Mouse (Mus musculus): ENCODE measurements around the gene Otop2.

DNA sequence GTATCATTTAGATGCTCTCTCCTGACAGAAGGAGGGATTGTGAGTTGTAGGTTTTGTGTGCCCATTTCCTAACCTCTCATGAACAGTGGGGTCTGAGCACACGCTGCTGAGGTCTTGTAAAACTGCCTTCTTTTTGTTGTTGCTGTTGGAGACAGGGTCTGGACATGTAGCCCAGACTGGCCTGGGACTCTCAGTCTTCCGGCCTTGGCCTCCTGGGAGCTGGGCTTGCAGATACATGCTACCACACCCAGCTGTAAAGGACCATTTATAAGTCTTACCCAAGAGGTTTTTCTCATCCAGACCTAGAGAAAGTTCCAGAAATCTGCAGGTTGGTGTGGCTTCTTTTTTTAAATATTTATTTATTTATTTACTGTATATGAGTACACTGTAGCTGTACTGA lies 18.7 kb upstream of the Otop2 start:
- TF ChIP-seq CTCF (IDR thresholded peaks at IDR 0.05; ENCODE audit: low read depth, low read length) (no peak), POLR2A (IDR thresholded peaks at IDR 0.05; ENCODE audit: borderline replicate concordance, low read depth, low read length) (no peak)

Data from bone marrow macrophage, adult 2 months (primary cell).